Mouse (Mus musculus) c-Kit-negative CD71-positive TER-119-positive erythroid progenitor cells, embryonic 14.5 days (primary cell): Measurements from ENCODE around the gene Flna.
A peak's percentile ranks its signal among the peaks of the same experiment; 100 is the strongest.

ENCODE experiments used
- DNase-seq: peaks from one replicate; pipeline ENCODE4 v3.0.0-alpha.2; 2013; ENCODE audit warnings: low read depth, low spot score

Gene Flna

DNA sequence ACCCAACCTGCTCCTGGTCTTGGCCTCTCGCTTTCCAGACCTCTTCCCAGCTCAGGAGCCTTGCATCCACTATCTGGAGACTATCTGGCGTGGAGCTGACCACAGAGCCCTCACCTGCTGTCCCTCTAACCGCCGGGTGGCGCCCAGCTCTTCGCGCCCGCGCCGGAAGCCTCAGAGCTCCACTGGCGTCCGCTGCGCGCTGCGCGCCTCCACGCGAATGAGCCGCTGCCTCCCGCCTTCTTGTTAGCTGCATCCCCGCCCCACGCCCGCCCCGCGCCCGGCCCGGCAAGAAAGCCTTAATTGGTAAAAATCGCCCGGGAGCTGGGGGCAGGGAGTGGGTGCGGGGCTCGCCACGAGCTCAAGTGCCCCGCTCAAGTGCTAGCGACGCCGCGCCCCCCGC, at the start of gene Flna:
TSS of gene Flna (minus strand) at position 206 of the 400 bp plus-strand sequence.
- DNase-seq = no peak

DNA sequence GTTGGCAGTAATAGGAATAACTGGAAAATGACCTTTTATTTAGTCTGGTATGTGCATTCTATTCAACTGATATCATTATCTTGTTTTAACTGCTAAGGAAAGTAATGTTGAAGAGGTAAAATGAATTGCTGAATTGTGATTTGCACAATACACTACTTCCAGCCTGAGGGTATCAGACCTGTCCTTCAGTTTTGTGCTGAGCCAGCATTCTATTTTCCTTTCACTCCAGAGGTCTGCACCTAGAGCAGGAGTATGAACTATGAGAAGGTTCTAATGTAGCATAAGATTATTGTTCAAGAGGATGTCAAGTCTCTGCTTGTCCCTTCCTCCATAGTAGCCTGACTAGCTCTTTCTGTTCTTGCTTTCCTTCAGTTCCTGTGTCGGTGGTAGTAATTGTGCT, 48.7 kb upstream of the Flna start:
- no peak for DNase-seq

DNA sequence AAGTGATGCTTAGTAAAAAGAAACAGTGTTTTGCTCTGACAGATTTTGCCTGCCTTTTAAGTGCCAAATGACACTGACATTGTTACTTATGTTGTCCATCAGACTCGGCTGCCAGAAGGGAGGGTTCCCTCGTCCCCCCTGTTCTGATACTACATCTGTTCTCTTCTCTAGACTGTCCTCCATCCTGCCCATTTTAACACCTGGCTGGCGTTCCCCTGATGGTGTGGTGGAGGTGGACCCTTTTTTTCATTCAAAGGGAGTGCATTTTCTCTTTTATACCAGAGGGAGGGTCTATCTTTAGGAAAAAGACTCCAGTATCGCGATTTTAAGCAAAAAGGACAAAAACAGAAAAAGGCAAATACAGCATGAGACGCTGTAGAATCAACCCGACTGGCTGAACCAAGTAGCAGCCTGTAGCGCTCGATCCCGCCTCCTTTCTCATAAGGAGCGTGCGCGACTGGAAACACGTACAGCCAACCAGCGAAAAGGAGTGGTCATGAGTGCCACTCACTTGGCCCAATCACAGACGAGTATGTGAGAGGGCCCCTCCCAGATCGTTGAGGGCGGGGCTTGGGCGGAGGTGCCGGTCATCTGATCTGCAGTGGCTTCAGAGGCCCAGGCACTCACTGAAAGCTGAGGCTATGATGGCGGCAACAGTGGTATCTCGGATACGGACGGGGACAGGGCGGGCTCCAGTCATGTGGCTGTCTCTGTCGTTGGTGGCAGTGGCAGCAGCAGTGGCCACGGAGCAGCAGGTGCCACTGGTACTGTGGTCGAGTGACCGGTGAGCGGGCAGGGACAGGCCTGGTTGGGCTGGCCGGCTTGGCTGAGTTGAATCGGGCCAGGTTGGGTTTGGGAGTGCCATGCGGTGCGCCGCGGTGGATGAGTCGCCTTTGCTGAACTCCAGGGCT, 47.2 kb upstream of the Flna start, which contains the start of gene Atp6ap1:
TSS of gene Atp6ap1 (plus strand) at position 560 of the 911 bp plus-strand sequence.
- peak; percentile 86 for DNase-seq

GRCm38 (mm10) chrX:74293431-74293830, 43.8 kb upstream of the Flna start:
- DNase-seq = no peak

DNA sequence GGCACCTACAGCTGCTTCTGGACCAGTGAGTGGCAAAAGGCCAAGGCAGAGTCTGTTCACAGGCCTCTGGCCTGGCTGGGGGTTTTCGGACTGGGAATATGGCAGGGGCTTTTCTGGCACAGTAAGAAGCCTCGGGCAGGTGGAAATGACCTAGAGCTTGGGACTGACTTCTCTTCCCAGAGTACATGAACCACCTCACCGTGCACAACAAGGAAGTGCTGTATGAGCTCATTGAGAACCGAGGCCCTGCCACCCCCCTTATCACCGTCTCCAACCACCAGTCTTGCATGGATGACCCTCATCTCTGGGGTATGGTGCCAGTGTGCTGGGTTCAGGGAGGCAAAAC, 33.4 kb upstream of the Flna start:
- DNase-seq = no peak

- peak; percentile 73 for DNase-seq
Observed at GRCm38 (mm10) chrX:74282395-74283091, 32.9 kb upstream of the Flna start.

DNA sequence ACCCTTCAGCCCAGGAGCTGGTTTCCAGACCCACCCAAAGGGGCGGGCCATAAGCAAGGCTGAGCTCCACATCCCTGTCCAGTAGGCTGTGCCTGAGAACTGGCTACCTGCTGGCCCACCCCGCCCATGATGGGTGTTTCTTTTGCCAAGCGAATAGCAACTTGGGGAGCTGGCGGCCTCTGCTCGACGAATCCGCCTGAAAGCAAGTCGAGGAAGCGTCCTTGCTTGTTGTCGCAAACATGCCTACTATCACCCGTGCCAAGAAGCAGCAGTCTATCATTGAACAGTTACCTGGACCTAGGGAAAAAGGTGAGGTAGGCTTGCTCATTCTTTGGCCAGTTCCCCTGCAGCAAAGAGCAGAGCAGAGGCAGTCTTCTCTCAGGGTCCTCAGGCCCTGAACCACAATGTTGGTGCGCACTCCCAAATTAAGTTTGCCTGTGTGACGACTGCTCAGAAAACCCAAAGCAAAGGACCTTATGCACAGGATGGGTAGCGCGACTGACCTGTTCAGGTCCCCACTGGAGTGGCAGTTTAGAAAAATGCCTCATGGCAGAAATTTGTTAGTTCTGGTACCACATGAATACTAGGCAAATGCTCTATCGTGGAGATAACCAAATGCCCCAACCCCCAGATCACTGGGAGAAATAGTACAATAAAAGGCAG, 32.2 kb upstream of the Flna start, which contains the start of the genes Taz and Dnase1l1:
TSS of gene Taz (plus strand) at position 181 of the 663 bp plus-strand sequence.
TSS of gene Dnase1l1 (minus strand) at position 606 of the 663 bp plus-strand sequence.
- DNase-seq = peak; percentile 73

DNA sequence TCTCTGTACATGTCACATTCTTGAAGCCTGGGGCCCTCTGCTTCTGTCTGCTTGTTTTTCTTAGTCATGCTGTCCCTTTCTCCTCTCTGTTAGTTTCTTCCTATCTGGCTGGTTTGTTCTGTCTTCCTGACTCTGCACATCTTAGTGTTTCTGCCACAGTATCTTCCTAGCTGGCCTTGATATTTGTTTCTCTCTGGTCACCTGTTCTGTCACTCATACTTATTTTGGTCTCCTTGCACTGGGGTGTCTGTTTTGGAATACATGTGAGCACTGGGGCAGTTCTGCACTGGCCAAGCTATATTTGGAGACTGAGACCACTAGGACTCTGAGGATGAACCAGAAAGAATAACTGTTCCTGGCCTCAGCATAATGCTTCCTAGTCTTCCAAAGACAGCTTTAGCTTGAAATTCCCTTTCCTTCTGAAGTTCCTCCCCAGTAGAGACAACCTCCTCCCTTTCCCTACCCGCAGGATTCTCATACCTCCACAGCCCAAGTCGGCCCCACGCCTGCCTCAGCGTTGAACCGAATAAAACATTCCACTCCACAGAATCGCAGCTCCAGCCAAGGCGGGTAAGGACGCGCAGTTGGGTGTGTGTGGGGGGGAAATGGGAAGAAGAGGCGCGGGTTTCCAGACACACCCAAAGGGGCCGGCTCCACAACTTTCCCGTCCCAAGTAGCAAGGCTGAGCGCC, 31.6 kb upstream of the Flna start:
- DNase-seq = peak; percentile 17

GRCm38 (mm10) chrX:74277916-74278315, 28.3 kb upstream of the Flna start:
- no peak for DNase-seq

DNA sequence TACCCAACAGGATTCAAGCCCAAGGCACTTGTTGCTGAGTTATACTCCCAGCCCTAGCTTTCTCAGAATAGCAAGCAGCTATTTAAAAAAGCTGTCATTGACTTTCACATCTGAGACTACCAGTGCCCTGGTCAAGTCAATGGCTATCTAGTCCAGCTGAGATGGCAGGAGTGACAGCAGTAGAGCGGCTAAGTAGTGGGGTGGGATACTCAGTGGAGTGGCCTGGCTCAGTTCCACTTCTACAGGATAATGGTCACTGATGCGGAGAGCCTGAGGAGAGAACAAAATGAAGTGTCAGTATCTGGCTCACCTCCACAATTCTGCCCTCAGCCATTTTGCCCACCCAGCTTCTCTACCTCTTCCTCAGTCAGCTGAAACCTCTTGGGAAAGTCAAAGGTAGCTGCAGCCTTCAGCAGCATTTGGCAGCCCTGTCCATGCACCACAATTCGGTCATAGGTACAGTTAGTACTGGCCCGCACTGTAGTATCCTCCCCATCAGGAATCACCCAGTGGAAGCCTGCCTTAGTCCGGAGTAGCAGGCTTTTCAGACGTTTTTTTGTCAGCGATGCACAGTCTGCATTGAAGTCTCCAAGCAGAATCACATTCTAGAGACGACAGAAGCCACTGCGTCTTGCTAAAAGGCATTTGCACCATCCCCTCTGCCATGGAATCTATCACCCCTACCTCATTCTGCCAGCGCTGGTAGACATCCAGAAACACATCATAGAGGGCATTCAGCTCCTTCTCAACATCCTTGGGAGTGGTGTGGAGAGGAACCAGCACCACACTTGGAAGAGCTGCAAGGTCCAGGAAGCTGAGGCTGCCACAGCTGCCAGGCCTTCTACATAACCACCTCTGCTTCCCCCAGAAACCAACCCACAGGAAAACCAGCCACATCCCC, 24.1 kb upstream of the Flna start:
- no peak for DNase-seq

DNA sequence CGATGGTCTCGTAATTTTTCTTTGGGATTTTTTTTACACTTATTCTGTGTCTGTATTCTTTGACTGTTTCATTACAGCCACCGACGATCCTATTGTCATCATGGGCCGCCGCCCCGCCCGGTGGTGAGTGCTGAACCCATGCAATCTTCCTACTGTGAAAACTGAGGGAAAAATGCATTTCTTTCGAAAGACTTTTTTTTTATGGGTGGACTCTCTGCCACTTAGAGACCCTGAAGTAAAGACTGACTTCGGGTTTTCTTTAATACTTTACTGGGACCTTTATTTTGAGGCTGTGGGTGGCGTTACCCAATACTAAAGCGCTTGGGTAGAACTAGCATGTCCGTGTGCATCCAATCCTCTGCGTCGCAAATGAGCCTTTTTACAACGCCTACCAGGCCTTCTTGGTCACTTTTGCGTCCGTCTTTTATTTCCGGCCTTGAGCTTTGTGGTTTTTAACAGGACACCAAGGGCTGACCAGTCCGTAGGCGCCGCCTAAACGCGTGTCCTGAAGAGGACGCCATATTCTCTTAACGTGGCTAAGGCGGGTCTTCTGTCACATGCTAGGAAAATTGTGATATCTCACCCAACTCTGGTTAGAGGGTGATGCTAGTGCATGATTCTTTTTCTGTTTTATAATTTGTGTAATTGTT, 21.4 kb upstream of the Flna start:
- no peak for DNase-seq

DNA sequence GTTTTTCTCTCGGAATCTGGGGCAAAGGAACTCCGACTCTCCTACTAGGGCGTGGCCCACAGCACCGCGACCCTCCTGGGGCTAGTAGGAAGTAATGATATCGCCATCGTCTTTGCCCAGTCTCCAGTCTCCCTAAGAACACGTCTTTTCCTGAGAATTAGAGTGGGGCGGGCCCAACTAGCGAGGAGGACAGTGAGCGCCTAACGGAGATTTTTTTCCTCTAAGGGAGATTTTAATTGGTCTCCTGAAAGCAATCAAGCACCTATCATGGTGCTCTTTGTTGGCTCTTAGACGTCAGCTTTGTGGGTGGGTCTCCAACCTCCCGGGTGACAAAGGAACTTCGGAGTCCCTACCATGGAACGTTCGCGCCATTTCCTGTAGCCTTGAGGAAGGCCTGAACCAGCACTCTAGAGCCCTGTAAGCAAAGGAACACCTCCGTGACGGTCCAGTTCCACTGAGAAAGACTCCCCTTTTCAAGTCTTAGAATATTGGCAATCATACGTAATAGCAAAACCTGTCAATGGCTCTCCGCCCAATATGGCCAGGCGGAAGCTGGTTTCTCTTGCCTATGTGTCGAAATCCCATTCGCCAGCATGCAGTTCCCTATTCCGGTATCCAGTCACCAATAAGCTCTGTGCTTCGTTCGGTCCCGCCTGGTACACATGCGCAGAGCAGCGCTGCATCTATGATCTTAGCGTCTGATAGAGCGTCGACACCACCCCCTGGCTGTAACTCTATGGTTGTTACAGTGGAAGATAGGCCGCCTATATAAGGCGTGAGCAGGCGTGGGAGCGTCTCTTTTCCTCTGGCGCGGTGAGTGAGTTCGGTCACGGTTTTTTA, 20.7 kb upstream of the Flna start, which contains the start of gene Rpl10:
TSS of gene Rpl10 (plus strand) at position 751 of the 840 bp plus-strand sequence.
- peak; percentile 84 for DNase-seq

- DNase-seq = no peak
Observed at GRCm38 (mm10) chrX:74269736-74270061, 20.1 kb upstream of the Flna start.

DNA sequence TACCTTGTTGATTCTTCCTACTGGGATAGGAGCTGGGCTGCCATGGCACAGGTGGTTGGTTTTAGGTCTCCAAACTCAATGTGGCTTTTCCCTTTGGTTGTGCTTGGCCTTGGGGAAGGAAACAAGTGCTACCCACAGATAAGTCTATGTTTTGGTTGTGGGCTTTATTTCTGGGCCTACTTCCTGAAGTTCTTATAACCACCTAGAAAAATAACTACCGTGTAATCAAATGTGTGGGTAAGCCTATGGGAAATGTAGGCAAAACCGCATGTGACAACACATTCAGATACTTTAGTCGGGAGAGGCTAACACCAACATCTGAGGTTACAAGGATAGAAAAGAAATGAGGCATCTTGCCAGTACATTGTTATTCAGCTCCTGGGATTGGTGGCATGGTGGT, 8.1 kb upstream of the Flna start:
- DNase-seq = no peak

DNA sequence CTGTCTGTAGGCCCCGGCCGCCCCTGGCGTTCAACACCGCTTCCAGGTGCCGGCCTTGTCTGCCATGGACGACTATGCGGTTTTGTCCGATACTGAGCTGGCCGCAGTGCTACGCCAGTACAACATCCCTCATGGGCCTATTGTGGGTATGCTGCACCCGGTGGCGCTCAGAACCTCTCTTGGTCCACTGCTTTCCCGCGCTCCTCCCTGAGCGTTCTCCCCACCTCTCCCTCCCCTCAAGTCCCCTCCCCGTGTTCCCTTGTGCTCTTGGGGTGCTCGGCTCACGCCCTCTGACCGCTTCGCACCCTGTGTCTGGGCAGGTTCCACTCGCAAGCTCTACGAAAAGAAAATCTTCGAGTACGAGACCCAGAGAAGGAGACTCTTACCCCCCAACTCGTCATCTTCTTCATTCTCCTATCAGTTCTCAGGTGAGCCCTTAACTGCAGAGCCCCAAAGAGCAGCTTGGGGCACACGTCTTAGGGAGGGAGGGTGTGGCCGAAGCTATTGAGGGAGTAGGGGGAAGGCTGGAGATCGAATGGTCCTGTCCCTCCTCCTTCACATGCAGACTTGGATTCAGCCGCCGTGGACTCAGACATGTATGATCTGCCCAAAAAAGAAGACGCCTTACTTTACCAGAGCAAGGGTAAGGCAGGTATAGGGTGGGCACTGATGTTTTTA, 5.4 kb upstream of the Flna start:
- peak; percentile 19 for DNase-seq

- peak; percentile 78 for DNase-seq
Observed at GRCm38 (mm10) chrX:74254153-74254887, 4.7 kb upstream of the Flna start, which contains the start of gene Emd. Gene Emd, plus strand, starts transcription at chrX:74254687.

DNA sequence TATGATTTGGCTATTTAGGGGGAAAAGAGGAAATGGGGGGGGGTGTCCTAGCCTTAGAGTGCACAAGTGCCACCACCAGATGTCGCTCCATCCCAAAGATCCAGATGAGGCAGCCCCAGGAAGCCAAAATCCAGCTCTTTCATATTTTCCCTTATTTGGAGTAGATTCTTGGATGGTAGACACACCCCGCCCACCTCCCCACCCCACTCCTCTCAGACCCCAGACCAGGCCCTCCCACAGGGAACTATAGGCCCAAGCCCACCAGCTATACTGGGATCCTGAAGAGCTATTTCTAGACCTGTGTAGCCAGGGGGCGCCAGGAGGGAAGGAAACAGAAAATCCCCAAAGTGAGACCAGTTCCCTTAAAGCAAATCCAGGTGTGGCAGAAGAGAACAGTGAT, 969 bp downstream of the Flna start:
- DNase-seq = no peak

DNA sequence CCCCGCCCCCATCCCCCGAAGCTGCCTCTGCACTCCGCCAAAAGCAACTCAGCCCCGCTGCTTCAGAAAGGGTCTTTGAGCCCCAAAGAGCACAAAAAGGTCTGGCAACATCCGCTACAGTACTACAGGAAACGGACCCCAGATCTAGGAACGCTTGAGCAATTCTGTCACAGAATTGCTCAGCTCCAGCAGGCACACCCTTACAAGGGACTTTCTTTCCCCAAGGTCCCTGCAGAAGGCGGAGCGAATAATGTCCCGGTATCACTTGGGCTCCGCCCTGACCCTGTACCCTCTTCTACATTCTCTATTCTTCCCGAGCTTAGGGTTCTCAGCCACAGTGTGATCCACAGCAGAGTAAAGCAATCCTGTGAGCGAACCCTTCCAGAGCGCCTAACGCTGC, 2.9 kb downstream of the Flna start:
- DNase-seq = no peak
